Mouse (Mus musculus): Measurements from ENCODE around the gene Odr4.
A peak's percentile ranks its signal among the peaks of the same experiment; 100 is the strongest.

Gene Odr4

GRCm38 (mm10) chr1:150392638-150393487, at the start of gene Odr4, which contains the start of gene Tpr:
Gene Odr4, minus strand, starts transcription at chr1:150393080.
Gene Tpr, plus strand, starts transcription at chr1:150392838.
- peak; percentile 99 for DNase-seq

- DNase-seq, result no peak
These were observed 48.9 kb upstream of the Odr4 start for GRCm38 (mm10) chr1:150441731-150442130.

- no peak for DNase-seq
These were observed 45.8 kb upstream of the Odr4 start for GRCm38 (mm10) chr1:150438641-150439040.

- DNase-seq, result no peak
These were observed 33.3 kb upstream of the Odr4 start for GRCm38 (mm10) chr1:150426216-150426615.

- no peak for DNase-seq
These were observed 32.8 kb upstream of the Odr4 start for GRCm38 (mm10) chr1:150425665-150426064.

- no peak for DNase-seq
These were observed 25.5 kb upstream of the Odr4 start for GRCm38 (mm10) chr1:150418426-150418825.

GRCm38 (mm10) chr1:150416006-150416405, 23.1 kb upstream of the Odr4 start:
- no peak for DNase-seq

GRCm38 (mm10) chr1:150409996-150410395, 17.1 kb upstream of the Odr4 start:
- no peak for DNase-seq

- DNase-seq, result no peak
These were observed 14.4 kb upstream of the Odr4 start for GRCm38 (mm10) chr1:150407285-150407684.

GRCm38 (mm10) chr1:150404555-150404954, 11.7 kb upstream of the Odr4 start:
- no peak for DNase-seq

GRCm38 (mm10) chr1:150403914-150404313, 11.0 kb upstream of the Odr4 start:
- DNase-seq, result no peak

- no peak for DNase-seq
These were observed 3.1 kb upstream of the Odr4 start for GRCm38 (mm10) chr1:150396001-150396400.

GRCm38 (mm10) chr1:150393488-150393852, 590 bp upstream of the Odr4 start:
- no peak for DNase-seq

GRCm38 (mm10) chr1:150391931-150392637, 796 bp downstream of the Odr4 start:
- DNase-seq, result no peak

GRCm38 (mm10) chr1:150389390-150390129, 3.3 kb downstream of the Odr4 start:
- DNase-seq, result no peak

GRCm38 (mm10) chr1:150387572-150387971, 5.3 kb downstream of the Odr4 start:
- DNase-seq, result no peak

GRCm38 (mm10) chr1:150384138-150384537, 8.7 kb downstream of the Odr4 start:
- peak; percentile 21 for DNase-seq

- DNase-seq, result no peak
These were observed 18.6 kb downstream of the Odr4 start for GRCm38 (mm10) chr1:150374247-150374646.

- DNase-seq, result no peak
These were observed 20.0 kb downstream of the Odr4 start for GRCm38 (mm10) chr1:150372895-150373294.

GRCm38 (mm10) chr1:150360864-150361263, 32.0 kb downstream of the Odr4 start:
- DNase-seq, result no peak

- no peak for DNase-seq
These were observed 57.8 kb downstream of the Odr4 start for GRCm38 (mm10) chr1:150335111-150335510.

- DNase-seq, result no peak
These were observed 73.7 kb downstream of the Odr4 start, which contains the start of gene Pdc for GRCm38 (mm10) chr1:150319205-150319604. Gene Pdc, plus strand, starts transcription at chr1:150319417.

All from right cerebral cortex, adult 18-20 months (tissue).